Mouse (Mus musculus) left cerebral cortex, adult 2 months (tissue): ENCODE measurements around the gene Clca4a. TPM values are rescaled to one million over a fixed set of nuclear protein-coding genes. Genes with fewer than 3 reads are reported as not detected.
"Not testable (repeated sequence)": the region's sequence is repeated elsewhere in the genome, so short reads cannot be mapped to it uniquely, and the experiment has no call there.

Source experiments
- DNase-seq, 2 experiments: peaks; one replicate each; pipeline ENCODE4 v3.0.0; 2021 to 2022; ENCODE audit warnings: low spot score in 2 of 2, mixed read lengths in 1 of 2; ENCODE audit errors: extremely low spot score in 1 of 2
- H3K27ac ChIP-seq: fragments of 200-600 bp; 2 replicates; pipeline ENCODE4 v1.8.1; 2022
- H3K4me3 ChIP-seq: fragments of 200-600 bp; 2 replicates; pipeline ENCODE4 v1.8.1; 2022
- CTCF ChIP-seq: fragments of 200-600 bp; IDR thresholded peaks from 2 replicates; pipeline ENCODE4 v1.8.1; 2022; ENCODE audit warnings: antibody characterized with exemption, mild to moderate bottlenecking, moderate library complexity
- intact Hi-C: fragments of 180-260 bp; cut with DNase I; formaldehyde crosslinking; loops from one replicate; pipeline ENCODE4 v1.15.1; 2025
- total RNA-seq, 2 experiments: library from RNA; stranded (reverse); gene quantifications; 2 replicates each; pipeline ENCODE4 v1.2.3; 2021

The Clca4a gene
- total RNA-seq, 2 experiments from 2014 or later = not detected

- Histone ChIP-seq H3K4me3 (no peak overlapping the region), H3K27ac (no peak overlapping the region)
- intact Hi-C loops = no loop called here
- TF ChIP-seq CTCF = no peak
- DNase-seq = no peak
Measured at GRCm38 (mm10) chr3:144950829-144951228, 24.0 kb downstream of the Clca4a start.

- H3K4me3 ChIP-seq, intact Hi-C loops, H3K27ac ChIP-seq, DNase-seq: not testable (repeated sequence)
Measured at GRCm38 (mm10) chr3:144947376-144947775, 27.5 kb downstream of the Clca4a start.

- DNase-seq, H3K27ac ChIP-seq, intact Hi-C loops, H3K4me3 ChIP-seq: not testable (repeated sequence)
Measured at GRCm38 (mm10) chr3:144933625-144934024, 41.2 kb downstream of the Clca4a start.

GRCm38 (mm10) chr3:144933011-144933491 is 41.8 kb downstream of the Clca4a start:
- no peak for TF ChIP-seq CTCF
- H3K4me3 ChIP-seq = no peak overlapping the region
- no peak for DNase-seq
- H3K27ac ChIP-seq = no peak overlapping the region
- intact Hi-C loops = no loop called here

- no peak within 1 kb of the TSS for H3K4me3 ChIP-seq
- no peak within 1 kb of the TSS for H3K27ac ChIP-seq
- TF ChIP-seq CTCF = no peak
- intact Hi-C loops = no loop called here
- no peak for DNase-seq
Measured at GRCm38 (mm10) chr3:144932335-144932734, 42.5 kb downstream of the Clca4a start, which contains the start of gene Clca4b. TSS of gene Clca4b (minus strand) at chr3:144932529.

- intact Hi-C loops = no loop called here
- DNase-seq = no peak
- no peak for TF ChIP-seq CTCF
Measured at GRCm38 (mm10) chr3:144914014-144914413, 60.8 kb downstream of the Clca4a start.

More at GRCm38 (mm10) chr3:144914014-144914413, 60.8 kb downstream of the Clca4a start:
- no peak overlapping the region for H3K4me3 ChIP-seq
- H3K27ac ChIP-seq = no peak overlapping the region

Other genes with a start within 250 kb of the Clca4a start
- gene Clca3a1, start 214.1 kb downstream of the Clca4a start, total RNA-seq = under 1 TPM; 0.14 to 0.23 TPM
- under 1 TPM in 1 of 2 experiments, not detected in 1; 0.35 TPM for gene Clca3a2, start 155.6 kb downstream of the Clca4a start, total RNA-seq
- gene Clca3b, start 125.7 kb downstream of the Clca4a start, total RNA-seq = not detected
- not detected for gene Clca4b, start 42.5 kb downstream of the Clca4a start, total RNA-seq
- not detected for gene Clca1, start 57.7 kb upstream of the Clca4a start, total RNA-seq
- gene Clca2, start 124.4 kb upstream of the Clca4a start, total RNA-seq = not detected
- gene Odf2l, start 143.5 kb upstream of the Clca4a start, total RNA-seq = 10 to 100 TPM; 22.1 to 26.8 TPM